Mouse (Mus musculus) T-helper 1 cell (primary cell): ENCODE measurements at regions not wholly inside any gene's neighbourhood (a gene's known extent, or its start where the extent isn't known, plus 50 kb on each side); places are given as distances from the start of the nearest gene placed in this dataset.
"Not testable (repeated sequence)": the region's sequence is repeated elsewhere in the genome, so short reads cannot be mapped to it uniquely, and the experiment has no call there.

Experiments used
- in situ Hi-C: fragments of 300-600 bp; cut with MboI, MseI; formaldehyde crosslinking; loops from one replicate; pipeline ENCODE4 v1.15.1; 2025; ENCODE audit warnings: high pct_unique_total_duplicates

DNA sequence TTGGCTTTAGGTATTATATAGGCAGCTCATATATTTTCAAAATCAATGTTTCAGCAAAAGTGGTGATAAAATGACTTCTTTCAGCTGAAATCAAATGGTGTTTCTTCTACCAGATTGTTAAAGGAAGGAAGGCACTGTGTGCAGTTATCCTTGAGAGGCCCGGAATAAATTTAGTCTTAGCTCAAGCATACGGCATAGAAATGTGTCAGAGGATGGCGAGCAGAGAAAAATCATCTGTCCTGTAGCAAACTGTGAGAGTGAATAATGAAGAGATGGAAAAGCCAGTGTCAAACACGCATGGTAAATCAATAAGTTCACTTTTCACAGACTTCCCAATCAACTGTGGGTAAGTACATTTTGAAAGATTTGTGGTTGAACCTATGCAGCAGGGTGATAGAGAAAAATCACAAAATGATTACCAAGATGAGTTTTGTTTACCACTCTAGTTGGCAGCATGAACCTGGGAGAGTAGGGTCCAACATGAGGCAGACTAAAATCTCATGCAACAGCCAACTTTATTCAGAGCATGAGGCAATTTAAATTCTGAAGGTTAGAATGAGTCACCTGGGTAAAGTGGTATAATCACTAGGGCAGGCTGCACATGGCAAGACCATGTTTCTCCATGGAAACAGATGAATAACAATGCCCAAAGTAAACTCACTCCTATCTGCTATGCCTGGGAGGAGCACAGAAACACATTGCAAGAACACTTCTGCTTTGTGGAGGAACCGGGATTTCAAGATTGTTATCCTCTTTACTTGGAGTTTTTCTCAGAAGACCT, 55.7 kb downstream of the AI429214 start:
- in situ Hi-C loops, result no loop called here

DNA sequence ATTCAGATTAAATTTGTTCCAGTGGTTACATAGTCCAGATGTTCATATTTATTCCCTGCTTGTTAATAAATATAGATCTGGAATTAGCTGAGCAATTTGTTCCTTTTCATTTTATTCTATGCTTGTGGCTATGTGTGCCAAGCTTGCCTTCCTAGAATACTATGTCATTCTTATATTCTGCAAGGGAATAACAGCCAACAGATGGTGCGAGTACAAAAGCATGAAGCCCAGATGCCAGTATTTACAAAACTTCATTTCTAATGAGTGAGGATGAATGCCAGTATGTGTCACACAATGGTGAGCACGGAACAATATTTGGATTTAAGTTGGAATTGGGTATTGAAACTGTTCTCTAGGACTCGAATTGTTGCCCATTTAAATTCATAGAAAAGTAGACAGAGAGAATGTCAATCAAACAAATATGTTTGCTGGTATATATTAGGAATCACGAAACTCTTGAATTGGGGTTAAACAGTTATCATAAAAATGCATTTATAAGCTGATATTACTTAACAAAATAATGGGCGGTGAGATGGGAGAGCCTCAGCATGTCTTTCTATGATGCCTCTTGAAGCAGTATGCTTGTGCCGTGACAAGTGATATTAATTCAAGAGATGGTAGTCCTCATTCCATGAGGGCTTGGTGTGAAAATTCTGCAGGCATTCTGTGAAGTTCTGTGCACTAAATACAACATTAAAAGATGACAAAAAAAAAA, 56.7 kb downstream of the AI429214 start:
- in situ Hi-C loops, result no loop called here

DNA sequence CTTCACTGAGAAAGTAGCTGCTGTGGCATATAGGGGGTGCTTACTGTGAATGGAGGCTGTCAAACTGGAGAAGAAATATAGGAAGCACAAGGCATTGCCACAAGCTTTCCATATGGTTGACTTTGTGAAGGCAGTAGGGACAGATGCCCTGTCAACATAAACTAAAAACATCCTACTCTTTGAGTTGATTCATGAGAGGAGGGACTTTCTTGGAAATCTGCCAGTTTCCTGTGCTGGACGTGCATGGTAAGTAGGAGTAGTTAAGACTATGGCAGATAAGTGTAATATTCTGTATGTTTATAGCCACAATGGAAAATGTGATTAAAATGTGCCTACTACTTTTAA, 57.3 kb downstream of the AI429214 start:
- in situ Hi-C loops, result no loop called here

DNA sequence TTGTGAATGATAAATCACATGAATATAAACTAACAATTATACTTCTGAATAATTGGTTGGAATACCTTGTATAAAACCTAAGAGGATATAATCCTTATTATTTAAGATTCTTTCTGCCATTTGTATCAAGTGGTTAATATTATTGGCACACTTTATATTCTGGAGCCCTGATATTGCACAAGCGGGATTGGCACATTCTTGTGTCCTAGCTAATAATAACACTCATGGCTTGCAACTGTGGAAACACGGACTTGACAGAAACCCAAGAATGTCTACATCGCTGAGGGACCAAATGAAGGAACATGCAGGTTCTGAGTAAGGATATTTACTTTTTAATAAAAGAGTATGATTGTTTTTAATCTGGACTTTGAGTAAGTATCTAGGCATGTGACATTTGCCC, 63.0 kb downstream of the AI429214 start:
- in situ Hi-C loops, result no loop called here

DNA sequence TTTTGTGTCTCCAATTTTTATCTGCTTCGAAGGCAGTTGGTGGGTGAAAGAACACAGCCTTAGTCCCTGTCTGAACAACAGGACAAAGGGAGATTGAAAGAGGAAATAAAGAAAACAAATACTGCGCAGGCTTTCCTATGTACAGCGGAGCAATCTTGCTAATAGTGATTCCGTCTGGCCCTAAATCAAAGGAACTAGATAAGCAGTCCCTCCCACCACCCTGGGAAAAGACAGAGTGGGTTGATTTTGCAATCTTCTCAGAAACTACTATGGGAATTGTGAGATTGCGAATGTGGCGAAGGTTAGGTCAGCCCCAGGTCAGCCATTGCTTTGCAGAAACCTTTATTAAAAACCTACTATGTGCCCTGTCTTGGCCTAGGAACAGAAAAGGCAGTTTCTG, 65.0 kb downstream of the AI429214 start:
- in situ Hi-C loops, result no loop called here

DNA sequence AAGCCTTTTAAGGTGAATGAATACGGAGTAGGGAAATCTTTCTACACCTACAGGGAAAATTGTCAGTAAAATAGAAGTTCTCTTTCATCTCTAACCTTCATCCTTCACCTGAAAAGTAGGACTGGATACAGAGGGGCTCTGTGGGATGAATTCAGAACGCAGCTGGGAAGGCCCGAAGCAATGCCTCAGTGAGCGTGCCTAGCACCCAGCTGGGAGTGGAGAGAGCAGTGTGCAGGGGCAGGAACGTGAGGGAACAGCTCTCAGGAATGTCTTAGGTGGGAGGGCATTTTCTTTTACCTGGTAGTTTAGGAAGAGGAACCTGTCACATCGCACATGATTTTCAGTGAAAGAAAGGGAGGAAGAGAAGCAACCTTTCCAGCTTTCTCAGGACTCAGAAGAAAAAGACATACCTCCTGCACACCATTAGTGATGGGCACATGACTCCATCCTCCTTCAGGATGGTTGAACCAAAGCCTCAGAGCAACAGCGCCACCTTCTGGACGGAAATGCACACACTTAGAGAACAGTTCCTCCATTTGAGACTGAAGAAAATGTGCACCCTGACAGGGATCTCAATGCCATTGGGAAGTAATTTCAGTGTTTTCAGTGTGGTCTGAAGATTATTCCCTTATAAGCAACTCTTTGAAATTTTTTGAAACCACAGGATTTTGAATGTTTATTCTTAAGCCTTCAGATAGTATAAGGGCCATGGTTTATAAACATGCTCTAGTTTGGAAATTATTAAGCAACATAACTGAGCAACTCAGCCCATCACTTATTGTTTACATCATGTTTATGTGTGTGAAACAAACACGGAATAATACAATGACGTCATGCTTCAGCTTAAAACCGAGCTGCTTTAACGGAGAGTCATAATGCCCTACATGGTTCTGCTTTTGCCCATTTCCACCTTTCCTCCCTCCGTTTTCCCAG, 68.9 kb downstream of the AI429214 start:
- in situ Hi-C loops, result loop anchor here (5.0 kb wide), 2 partner anchors 230 to 530 kb away; no protein-coding TSS in a partner anchor

DNA sequence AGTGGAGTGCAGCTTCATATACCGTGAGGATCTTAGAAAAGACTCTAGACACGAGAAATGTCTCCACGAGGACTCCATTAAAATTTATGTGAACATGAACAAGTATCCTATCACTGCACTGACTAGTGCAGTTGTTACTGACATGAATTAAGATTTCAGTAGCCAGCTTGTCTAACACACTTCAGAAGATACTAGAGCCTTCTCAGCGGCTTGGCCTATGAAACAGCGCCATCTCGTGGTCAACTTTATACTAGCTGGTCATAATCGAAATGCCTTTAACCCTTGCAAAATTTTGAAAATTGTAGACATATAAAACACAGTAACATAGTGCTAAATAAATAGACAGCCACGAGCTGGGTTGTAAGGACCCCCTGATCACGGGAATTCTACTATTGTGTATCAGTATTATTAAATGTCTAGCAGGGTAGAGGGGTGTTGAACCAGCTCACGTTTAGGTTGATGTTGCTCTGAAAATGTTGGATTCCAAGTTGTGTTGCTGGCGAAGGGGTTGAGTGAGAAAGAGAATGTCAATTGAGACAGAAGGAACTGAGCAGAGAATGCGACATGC, 70.4 kb downstream of the AI429214 start:
- in situ Hi-C loops, result loop anchor here (5.0 kb wide), 2 partner anchors 232 to 532 kb away; no protein-coding TSS in a partner anchor

DNA sequence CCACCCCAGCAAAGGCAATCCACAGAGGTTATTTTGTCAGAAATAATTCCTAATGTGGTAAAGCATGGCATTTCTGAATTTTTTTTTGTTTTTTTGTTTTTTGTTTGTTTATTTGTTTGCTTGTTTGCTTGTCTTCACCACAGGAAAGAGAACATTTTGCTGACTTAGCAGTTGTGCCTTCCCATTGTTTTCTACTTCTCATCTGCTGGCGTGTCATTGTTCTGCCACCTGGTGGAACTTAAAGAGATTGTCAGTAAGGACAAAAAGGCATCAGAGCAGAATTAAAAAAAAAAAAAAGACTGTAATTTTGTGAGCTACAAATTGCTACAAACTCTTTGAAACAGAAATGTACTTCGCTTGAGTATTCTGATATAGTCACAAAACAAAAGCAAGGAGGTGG, 79.5 kb downstream of the AI429214 start:
- in situ Hi-C loops, result loop anchor here (10.0 kb wide), 1 partner anchor 698 kb away; no protein-coding TSS in a partner anchor

DNA sequence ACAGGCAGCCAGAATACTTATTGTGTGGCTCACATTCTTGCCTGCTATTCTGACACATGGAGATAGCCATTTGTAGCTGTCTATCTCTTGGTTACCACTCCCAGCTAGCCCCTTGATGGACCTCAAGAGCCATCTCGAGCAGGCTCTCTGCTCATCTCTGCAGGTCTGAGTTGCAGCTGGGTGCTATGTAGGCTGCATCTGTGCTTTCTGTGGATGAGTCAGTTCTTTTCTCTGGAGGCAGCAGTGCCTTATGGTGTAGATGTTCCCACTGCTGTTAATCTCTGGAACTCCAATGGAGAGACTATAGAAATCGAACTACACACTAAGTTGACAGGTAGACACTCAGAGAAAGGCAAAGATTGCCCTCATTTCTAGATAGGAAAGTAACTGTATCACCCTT, 106.3 kb downstream of the AI429214 start:
- in situ Hi-C loops, result no loop called here

DNA sequence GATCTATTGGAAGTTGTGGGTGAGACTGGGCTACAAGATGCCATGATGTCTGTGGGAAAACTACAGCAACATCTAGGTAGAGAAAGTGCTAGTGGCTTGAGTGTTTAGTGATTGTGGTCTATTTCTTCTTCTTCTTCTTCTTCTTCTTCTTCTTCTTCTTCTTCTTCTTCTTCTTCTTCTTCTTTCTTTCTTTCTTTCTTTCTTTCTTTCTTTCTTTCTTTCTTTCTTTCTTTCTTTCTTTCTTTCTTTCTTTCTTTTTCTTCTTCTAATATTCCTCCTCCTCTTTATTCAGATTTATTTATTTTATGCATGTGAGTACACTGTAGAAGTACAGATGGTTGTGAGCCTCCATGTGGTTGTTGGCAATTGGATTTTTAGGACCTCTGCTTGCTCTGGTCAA, 119.0 kb downstream of the AI429214 start:
- in situ Hi-C loops, result not testable (repeated sequence)

DNA sequence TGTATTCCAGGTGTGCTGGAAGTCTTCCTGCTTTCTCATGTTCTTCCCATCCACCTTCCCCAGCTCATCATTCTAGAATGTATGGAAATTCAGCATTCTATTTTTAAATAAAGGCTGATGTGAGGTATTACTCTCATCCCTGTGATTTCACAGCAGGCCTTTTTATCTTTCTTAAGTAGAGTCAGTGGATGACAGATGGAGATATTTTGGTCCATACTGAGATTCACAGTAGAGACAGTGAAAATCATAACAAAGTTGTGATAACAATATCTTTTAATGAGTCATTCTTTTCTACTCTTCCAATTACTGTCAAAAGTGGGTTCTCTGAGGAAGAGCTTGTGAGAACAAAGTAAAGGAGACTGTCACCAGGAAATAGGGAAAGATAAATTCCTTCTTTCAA, 132.4 kb downstream of the AI429214 start:
- in situ Hi-C loops, result no loop called here

DNA sequence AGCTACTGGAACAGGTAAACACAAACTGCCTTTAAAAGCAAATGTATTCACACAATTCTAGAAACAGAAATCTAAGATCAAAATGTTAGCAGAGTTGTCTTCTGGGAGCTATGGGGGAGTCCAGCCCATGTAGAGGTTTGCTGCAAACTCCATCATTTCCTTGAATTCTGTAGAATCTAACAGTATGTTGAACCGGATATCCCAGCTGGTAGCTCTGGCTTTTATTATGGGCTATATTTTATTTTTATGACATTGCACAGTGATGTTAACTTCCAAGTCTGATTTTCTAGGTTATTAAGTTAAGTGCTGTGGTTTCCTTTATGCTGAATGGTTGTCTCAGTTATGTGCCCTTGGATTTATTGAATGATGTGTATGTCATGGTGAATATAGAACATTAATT, 136.3 kb downstream of the AI429214 start:
- in situ Hi-C loops, result no loop called here

DNA sequence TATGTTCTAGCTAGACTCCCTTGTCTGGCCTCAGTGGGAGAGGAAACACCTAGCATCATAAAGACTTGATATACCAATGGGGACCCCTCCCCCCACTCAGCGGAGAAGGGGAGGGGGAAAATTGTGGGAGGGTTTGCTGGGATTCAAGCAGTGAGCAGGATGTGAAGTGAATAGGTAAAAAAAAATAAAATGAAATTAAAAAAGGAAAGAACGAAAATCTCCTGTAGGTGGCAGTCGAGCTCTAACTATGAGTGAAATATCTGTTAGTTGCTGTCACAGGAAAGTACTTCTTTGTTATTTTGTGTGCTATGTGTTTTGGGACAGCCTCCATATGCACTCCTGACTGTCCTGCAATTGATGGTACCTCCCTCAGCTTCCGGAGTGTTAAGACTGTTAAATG, 138.6 kb downstream of the AI429214 start:
- in situ Hi-C loops, result no loop called here

DNA sequence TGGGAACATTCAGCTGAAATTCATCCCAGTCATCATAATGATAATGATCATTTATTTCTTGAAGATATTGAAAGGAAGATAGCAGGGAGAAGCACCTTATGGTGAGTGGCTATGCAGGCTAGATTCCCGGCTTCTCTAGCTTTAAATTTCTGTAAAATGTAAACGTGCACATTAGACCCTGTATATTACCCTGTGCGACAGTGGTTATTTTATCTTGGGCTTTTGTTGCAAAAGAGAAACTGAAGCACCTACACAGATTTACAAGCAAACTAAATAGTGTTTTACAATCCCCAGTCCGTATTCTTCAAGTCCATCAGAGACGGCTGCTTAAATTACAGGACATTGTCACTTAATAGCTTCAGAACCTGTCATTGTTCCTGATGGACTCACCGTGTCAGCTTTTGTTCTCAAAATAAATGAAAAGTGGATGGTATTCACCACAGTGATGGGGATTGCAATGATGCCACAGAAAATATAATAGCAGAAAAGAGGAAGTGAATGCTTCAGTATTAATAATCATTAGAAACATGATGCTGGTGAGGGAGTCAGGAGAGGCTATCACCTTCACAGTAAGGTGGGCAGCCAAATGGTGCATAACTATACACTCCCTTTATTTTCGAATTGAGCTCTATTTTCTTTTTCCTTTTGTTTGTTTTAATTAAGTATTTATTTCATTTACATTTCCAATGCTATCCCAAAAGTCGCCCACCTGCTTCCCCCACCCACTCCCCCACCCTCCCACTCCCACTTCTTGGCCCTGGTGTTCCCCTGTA, 141.0 kb downstream of the AI429214 start:
- in situ Hi-C loops, result no loop called here

DNA sequence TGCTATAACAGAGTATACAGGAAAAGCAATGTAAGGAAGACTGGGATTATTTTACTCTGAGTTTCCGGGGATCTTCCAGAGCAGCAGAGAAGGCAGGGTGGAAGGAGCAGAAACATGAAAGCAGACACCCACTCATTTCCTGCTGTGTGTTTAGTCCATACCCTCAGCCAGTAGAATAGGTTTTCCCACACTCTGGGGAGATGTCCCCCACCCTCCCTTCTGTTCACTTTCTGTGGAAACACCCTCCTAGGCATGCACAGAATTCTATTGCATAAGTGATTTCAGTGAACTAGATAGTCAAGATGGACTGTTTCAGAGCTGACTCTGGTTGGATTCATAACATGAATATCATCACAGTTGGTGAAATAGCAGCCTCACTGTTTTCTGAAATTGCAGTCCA, 156.9 kb downstream of the AI429214 start:
- in situ Hi-C loops, result no loop called here

DNA sequence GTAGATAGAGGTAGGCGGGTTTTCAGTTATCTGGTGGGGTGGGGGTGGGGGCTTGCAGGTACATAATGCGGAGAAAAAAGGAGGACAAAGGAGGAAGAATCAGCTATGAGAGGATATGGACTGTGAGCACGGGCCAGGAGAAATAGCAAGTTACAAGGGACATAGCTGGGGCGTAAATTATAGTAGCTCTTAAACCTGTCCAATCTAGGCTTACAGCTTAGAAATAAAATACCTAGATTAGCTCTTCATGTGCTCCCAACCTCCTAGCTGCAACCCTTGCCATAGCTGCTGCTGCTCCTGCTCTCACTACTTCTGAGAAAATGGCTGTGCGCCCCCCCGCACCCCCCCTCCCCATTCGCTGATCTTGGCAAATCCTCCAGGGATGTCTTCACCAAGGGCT, 161.0 kb downstream of the AI429214 start:
- in situ Hi-C loops, result no loop called here

DNA sequence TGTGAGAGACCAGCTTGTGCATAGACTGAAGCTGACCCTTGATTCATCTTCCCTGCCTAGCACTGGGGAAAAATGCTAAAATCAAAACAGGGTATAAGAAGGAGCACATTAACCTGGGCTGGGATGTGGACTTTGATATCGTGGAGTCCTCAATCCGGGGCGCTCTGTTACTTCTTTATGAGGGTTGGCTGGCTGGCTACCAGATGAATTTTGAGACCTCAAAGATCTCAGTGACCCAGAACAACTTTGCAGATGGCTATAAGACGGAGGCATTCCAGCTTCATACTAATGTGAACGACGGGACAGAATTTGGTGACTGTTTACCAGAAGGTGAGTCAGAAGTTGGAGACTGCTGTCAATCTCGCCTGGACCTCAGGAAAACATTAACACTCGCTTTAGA, 161.5 kb downstream of the AI429214 start:
- in situ Hi-C loops, result no loop called here

DNA sequence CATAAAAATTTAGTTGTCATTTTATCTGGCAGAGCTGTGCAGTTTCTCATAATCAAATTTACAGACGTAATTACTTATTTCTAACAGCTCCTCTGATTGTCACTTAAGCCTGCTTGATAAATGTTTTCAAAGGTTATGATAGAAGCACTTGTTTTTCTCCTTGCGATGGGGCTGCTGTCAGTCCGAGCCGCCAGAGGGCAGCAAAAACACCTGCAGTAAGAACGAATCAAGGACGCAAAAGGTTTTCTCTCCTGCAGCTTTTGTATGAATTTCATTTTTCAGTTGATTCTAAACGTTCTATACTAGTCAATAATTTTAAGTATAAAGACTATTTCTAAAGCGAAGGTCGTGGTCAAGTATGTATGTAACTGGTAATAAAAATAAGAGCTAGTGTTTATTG, 166.1 kb downstream of the AI429214 start:
- in situ Hi-C loops, result no loop called here

DNA sequence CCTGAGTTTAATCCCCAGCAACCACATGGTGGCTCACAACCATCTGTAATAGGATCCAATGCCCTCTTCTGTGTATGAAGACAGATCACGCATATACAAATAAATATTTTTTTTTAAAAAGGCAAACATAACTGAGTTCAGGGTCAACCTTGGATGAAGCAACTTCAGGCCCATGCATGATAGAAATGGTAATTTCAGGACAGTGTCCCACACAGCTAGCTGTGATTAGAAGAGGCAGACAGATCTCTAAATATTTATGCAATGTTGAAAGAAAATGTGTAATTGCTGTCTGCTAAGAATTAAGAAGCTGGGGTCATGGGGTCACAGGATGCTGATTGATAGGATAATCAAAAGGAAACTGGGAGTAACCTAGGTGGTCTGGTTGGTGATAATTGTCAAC, 203.5 kb downstream of the AI429214 start:
- in situ Hi-C loops, result no loop called here

DNA sequence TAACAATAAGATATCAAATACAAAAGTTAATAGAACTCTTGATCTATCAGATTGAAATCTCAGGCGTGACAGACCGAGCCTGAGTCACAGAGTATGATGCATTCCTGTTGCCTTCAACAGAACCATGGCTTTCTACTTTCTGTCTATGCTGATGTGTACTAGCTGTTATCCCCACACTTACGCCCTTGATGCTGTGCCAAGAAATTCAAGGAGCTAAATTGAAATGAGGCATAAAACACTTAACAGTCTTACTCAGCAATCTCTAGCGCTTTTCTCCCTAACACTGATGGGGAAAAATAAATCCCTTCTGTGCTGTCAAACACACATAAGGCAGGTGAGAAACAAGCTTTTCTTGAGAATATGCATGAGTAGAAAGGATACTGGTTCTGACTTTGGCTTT, 222.5 kb downstream of the AI429214 start:
- in situ Hi-C loops, result no loop called here

DNA sequence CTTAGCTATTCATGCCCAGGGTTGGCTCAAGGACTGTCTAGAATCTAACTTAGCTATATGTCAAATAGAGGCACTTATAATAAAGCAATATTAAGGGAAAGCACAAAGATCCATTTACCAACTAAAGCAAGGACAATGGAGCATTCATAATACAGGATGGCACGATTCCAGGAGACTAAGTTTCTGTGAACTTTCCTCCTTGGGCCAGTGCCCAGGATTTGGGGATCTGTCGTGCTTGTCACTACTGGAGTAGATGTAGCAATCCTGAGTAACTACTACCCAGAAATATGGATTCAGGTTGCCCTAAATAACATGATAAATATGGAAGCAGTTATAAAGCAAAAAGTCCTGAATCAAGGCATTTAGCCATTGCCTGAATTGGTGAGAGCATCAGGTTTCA, 233.7 kb downstream of the AI429214 start:
- in situ Hi-C loops, result no loop called here
